Mouse (Mus musculus) kidney, adult 2 months (tissue): ENCODE measurements around the gene Ndufs2.

Experiments
- CTCF ChIP-seq: fragments of 200-500 bp; conservative IDR thresholded peaks from 2 replicates; pipeline ENCODE4 v1.5.1; 2011; ENCODE audit warnings: low read depth, mild to moderate bottlenecking, control low read depth, low read length, moderate library complexity, mixed read lengths; ENCODE audit not compliant: insufficient read depth, insufficient read length
- POLR2A ChIP-seq: fragments of 200-500 bp; IDR thresholded peaks from one replicate; pipeline ENCODE4 v1.6.1; 2011; ENCODE audit warnings: low read depth, low read length, control low read depth

DNA sequence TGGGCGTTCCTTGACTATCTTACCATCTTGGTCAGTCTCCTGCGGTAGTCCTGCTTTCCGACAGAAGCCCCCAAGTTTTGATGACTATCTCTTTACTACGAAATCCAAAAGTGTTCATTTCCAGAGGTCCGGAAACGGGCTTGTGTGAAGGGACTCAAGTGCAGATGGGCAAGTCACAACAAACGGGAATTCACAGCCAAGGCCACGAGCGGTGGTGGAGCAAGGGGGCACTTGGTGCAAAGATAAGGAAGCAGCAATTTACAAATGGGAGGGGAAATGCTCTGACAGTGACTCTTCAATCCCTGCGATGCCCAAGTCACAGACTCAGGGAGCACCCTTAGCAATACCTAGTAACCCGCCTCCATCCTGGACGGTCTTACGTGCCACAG lies 3.7 kb downstream of the Ndufs2 start:
- no peak for TF ChIP-seq CTCF
- no peak for TF ChIP-seq POLR2A
